Mouse (Mus musculus): Measurements from ENCODE around the gene Cstl1. TPM values are rescaled to one million over a fixed set of nuclear protein-coding genes. Genes with fewer than 3 reads are reported as not detected.
"Not testable (repeated sequence)": the region's sequence is repeated elsewhere in the genome, so short reads cannot be mapped to it uniquely, and the experiment has no call there.

The Cstl1 gene
- total and polyA plus RNA-seq, 3 experiments: not detected

DNA sequence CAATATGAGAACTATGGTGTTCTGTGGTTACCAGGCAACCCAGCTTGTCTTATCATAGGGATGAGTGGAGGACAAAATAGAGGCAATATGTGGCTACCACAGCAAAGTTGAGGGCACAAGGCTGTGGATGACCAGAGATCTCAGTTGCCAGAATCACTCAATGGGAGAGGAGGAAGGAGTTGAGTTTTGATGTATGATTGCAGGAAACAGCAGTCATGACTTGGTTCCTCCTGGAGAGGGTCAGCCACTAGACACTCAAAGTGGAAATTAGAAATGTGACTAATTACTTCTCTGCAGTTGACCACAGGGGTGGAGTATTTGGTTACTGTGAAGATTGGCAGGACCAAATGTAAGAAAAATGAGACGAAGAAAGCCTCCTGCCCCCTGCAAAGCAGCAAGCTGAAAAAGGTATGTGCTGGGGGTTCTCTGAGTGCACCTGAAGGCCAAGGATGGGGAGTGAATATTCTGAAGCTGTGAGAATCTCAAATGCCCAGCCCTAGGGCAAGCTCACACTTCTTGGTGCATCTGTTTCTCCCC lies 4.2 kb downstream of the Cstl1 start:
- Histone ChIP-seq H3K4me1 (ENCODE audit: insufficient read depth, low read depth, low read length) (peaks cover 3% of the 10 kb centered on the region; the same call in 1 of the 2 replicates), H3K4me3 (ENCODE audit: low read depth, low read length) (no peak overlapping the region), H3K27me3 (ENCODE audit: insufficient read depth, low read length) (no peaks in the 10 kb centered on the region), H3K9me3 (replicated peaks) (no peaks in the 10 kb centered on the region), H3K36me3 (replicated peaks) (no peaks in the 10 kb centered on the region)
- no peak for TF ChIP-seq CTCF (IDR thresholded peaks at IDR 0.05; ENCODE audit: low read depth, low read length)
- no peak for TF ChIP-seq GATA2 (IDR thresholded peaks at IDR 0.05; ENCODE audit: borderline replicate concordance, low read depth, low read length)
- no peak for TF ChIP-seq POLR2AphosphoS5 (IDR thresholded peaks at IDR 0.05; ENCODE audit: insufficient replicate concordance, low read depth, low read length)
- no peak for TF ChIP-seq GATA1 (IDR thresholded peaks at IDR 0.05; ENCODE audit: borderline replicate concordance, low read length)
- no peak for TF ChIP-seq TAL1 (conservative IDR thresholded peaks at IDR 0.05; ENCODE audit: low read depth, low read length)
- ATAC-seq (ENCODE audit: extremely low read depth, insufficient number of reproducible peaks, low FRiP score, poor library complexity, severe bottlenecking): no peak
- DNase-seq (ENCODE audit: low spot score): no peak

DNA sequence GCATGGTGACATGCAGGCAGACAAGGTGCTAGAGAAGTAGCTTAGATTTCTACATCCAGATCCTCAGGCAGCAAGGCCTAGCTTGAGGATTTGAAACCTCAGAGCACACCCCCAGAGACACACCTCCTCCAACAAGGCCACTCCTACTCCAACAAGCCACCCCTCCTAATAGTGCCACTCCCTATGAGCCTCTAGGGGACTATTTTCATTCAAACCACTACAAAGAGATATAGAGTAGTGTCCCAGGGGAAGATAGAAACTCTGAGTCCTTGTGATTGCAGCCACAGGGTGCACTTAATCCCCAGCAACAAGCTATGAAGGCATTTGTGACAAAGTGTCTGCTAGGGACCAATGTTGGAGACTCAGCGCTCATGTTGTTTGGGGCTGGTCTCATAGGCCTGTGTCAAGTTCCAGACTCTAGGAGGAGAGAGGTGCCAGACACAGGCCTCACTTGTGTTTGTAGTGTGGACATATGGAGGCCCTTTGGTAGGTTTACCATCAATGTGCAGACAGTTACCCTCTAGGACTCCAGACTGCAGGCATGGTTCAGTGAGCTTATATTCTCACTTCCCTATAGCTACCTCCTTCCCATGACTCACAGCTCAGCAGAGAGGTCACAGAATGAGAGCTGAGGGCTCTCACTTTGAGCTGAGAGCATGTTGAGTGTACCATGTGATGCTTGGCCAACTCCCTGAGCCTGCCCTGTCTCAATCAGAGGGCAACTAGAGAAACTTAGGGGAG lies 13.7 kb downstream of the Cstl1 start:
- no peak for DNase-seq (ENCODE audit: low spot score)
- no peaks in the 10 kb centered on the region for H3K36me3 ChIP-seq (replicated peaks)
- no peaks in the 10 kb centered on the region for H3K9me3 ChIP-seq (replicated peaks)
- no peaks in the 10 kb centered on the region for H3K27me3 ChIP-seq (ENCODE audit: insufficient read depth, low read length)
- H3K4me3 ChIP-seq (ENCODE audit: low read depth, low read length): no peak overlapping the region
- TF ChIP-seq TAL1 (conservative IDR thresholded peaks at IDR 0.05; ENCODE audit: low read depth, low read length) (no peak), GATA2 (IDR thresholded peaks at IDR 0.05; ENCODE audit: borderline replicate concordance, low read depth, low read length) (no peak), POLR2AphosphoS5 (IDR thresholded peaks at IDR 0.05; ENCODE audit: insufficient replicate concordance, low read depth, low read length) (no peak), CTCF (IDR thresholded peaks at IDR 0.05; ENCODE audit: low read depth, low read length) (no peak), GATA1 (IDR thresholded peaks at IDR 0.05; ENCODE audit: borderline replicate concordance, low read length) (no peak)
- no peak for ATAC-seq (ENCODE audit: extremely low read depth, insufficient number of reproducible peaks, low FRiP score, poor library complexity, severe bottlenecking)
- H3K4me1 ChIP-seq (ENCODE audit: insufficient read depth, low read depth, low read length): no peaks in the 10 kb centered on the region

DNA sequence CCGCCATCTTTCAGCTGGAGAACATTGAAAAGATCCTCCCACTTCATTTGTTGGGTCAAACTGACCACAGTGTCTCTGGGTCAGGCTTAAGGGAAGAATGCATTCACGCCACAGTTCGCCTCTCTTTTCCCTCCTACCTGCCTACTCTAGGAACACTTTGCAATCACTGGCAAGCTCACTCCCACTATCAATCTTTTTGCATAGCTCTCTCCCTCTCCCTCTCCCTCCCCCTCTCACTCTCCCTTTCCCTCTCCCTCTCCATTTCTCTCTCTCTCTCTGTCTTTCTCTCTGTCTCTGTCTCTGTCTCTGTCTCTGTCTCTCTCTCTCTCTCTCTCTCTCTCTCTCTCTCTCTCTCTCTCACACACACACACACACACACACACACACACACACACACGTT lies 21.2 kb downstream of the Cstl1 start, which contains the start of gene Cst11:
Gene Cst11, minus strand, starts transcription at position 101 of the 400 bp plus-strand sequence.
- H3K9me3 ChIP-seq (replicated peaks); H3K27me3 ChIP-seq (ENCODE audit: insufficient read depth, low read length); DNase-seq (ENCODE audit: low spot score); H3K4me3 ChIP-seq (ENCODE audit: low read depth, low read length); ATAC-seq (ENCODE audit: extremely low read depth, insufficient number of reproducible peaks, low FRiP score, poor library complexity, severe bottlenecking); H3K4me1 ChIP-seq (ENCODE audit: insufficient read depth, low read depth, low read length); H3K36me3 ChIP-seq (replicated peaks): not testable (repeated sequence)

DNA sequence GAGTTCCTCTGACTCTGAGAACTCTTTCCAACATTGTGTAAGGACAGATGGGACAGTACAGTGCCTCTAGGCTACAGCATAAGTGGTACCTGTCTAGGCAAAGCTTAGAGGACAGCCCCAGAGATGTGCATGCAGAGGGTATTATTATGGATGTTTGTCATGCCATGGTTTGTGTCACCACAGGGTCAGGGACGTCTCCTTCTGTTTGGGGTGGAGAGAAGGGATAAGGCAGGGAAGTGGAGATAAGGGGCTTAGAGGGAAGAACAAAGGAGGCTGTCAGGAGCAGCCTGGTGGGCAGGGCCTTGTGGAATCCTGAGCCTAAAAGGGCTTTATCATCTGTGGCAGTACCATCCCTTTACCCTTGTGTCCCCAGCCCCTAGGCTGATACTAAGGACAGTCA lies 31.6 kb downstream of the Cstl1 start, which contains the start of gene 8030411F24Rik:
Gene 8030411F24Rik, plus strand, starts transcription at position 301 of the 400 bp plus-strand sequence.
- DNase-seq (ENCODE audit: low spot score): no peak
- no peak for TF ChIP-seq TAL1 (conservative IDR thresholded peaks at IDR 0.05; ENCODE audit: low read depth, low read length)
- TF ChIP-seq CTCF (IDR thresholded peaks at IDR 0.05; ENCODE audit: low read depth, low read length): no peak
- no peak for TF ChIP-seq GATA2 (IDR thresholded peaks at IDR 0.05; ENCODE audit: borderline replicate concordance, low read depth, low read length)
- TF ChIP-seq POLR2AphosphoS5 (IDR thresholded peaks at IDR 0.05; ENCODE audit: insufficient replicate concordance, low read depth, low read length): no peak
- no peak for TF ChIP-seq GATA1 (IDR thresholded peaks at IDR 0.05; ENCODE audit: borderline replicate concordance, low read length)
- no peak for ATAC-seq (ENCODE audit: extremely low read depth, insufficient number of reproducible peaks, low FRiP score, poor library complexity, severe bottlenecking)
- Histone ChIP-seq H3K9me3 (replicated peaks) (no peaks in the 10 kb centered on the region), H3K4me1 (ENCODE audit: insufficient read depth, low read depth, low read length) (no peaks in the 10 kb centered on the region), H3K36me3 (replicated peaks) (no peaks in the 10 kb centered on the region), H3K4me3 (ENCODE audit: low read depth, low read length) (no peak within 1 kb of the TSS), H3K27me3 (ENCODE audit: insufficient read depth, low read length) (no peaks in the 10 kb centered on the region)

DNA sequence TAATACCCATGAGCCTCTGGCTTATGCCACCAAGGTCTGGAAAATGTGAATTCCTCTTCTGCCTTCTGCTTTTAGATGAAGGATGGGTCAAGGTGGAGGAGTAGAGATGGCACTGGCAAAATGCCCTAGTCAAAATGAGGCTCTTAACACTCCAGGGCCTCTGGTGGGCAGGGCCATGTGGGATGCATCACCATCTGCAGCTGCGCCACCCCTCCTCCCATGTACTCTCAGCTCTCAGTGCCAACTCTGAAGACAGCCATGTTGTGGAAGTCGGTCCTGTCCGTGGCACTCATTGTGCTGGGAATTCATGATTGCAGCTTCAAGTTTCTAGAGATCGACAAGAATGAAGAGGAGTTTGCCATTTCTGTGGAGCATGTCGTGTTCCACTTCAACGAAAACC lies 39.0 kb downstream of the Cstl1 start, which contains the start of gene Cst12:
Gene Cst12, plus strand, starts transcription at position 220 of the 400 bp plus-strand sequence.
- Histone ChIP-seq H3K36me3 (replicated peaks) (no peaks in the 10 kb centered on the region), H3K4me3 (ENCODE audit: low read depth, low read length) (no peak within 1 kb of the TSS), H3K27me3 (ENCODE audit: insufficient read depth, low read length) (no peaks in the 10 kb centered on the region; the same call in 1 of the 2 replicates), H3K9me3 (replicated peaks) (peaks cover 3% of the 10 kb centered on the region; the same call in 1 of the 2 replicates), H3K4me1 (ENCODE audit: insufficient read depth, low read depth, low read length) (no peaks in the 10 kb centered on the region)
- ATAC-seq (ENCODE audit: extremely low read depth, insufficient number of reproducible peaks, low FRiP score, poor library complexity, severe bottlenecking) (no peak), DNase-seq (ENCODE audit: low spot score) (no peak)
- no peak for TF ChIP-seq TAL1 (conservative IDR thresholded peaks at IDR 0.05; ENCODE audit: low read depth, low read length)
- no peak for TF ChIP-seq GATA1 (IDR thresholded peaks at IDR 0.05; ENCODE audit: borderline replicate concordance, low read length)
- TF ChIP-seq POLR2AphosphoS5 (IDR thresholded peaks at IDR 0.05; ENCODE audit: insufficient replicate concordance, low read depth, low read length): no peak
- TF ChIP-seq GATA2 (IDR thresholded peaks at IDR 0.05; ENCODE audit: borderline replicate concordance, low read depth, low read length): no peak
- TF ChIP-seq CTCF (IDR thresholded peaks at IDR 0.05; ENCODE audit: low read depth, low read length): no peak

DNA sequence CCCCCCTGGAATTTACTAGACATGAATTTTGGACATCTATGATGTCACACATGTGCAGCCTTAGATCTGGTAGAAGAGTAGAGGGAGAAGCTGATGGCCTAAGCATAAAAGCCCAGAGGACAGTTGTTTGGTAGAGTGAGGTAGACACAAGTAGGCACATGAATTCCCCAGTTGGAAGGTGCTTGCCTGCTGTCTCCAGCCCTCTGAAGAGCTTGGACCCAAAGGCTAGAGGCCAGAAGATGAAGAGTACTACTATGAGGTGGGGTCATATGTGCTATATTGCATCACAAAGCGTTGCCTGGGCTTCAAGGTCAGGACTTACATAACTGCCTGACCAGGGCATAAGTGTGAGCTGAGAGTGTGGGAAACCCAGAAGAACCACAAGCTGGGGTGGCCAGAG lies 48.3 kb downstream of the Cstl1 start, which contains the start of gene Cst8:
Gene Cst8, plus strand, starts transcription at position 301 of the 400 bp plus-strand sequence.
- TF ChIP-seq GATA2 (IDR thresholded peaks at IDR 0.05; ENCODE audit: borderline replicate concordance, low read depth, low read length): no peak
- TF ChIP-seq GATA1 (IDR thresholded peaks at IDR 0.05; ENCODE audit: borderline replicate concordance, low read length): no peak
- no peak for TF ChIP-seq POLR2AphosphoS5 (IDR thresholded peaks at IDR 0.05; ENCODE audit: insufficient replicate concordance, low read depth, low read length)
- TF ChIP-seq CTCF (IDR thresholded peaks at IDR 0.05; ENCODE audit: low read depth, low read length): no peak
- no peak for TF ChIP-seq TAL1 (conservative IDR thresholded peaks at IDR 0.05; ENCODE audit: low read depth, low read length)
- Histone ChIP-seq H3K27me3 (ENCODE audit: insufficient read depth, low read length) (no peaks in the 10 kb centered on the region), H3K36me3 (replicated peaks) (no peaks in the 10 kb centered on the region), H3K9me3 (replicated peaks) (no peaks in the 10 kb centered on the region), H3K4me3 (ENCODE audit: low read depth, low read length) (no peak within 1 kb of the TSS), H3K4me1 (ENCODE audit: insufficient read depth, low read depth, low read length) (no peaks in the 10 kb centered on the region)
- ATAC-seq (ENCODE audit: extremely low read depth, insufficient number of reproducible peaks, low FRiP score, poor library complexity, severe bottlenecking) (no peak), DNase-seq (ENCODE audit: low spot score) (no peak)
